Mouse (Mus musculus): Measurements from ENCODE around the gene Zfp276. TPM values are rescaled to one million over a fixed set of nuclear protein-coding genes. Genes with fewer than 3 reads are reported as not detected.

Zfp276 gene
- 12.0 and 14.9 TPM in 2 replicates for polyA plus RNA-seq (2012; rRNA removed)

GRCm38 (mm10) chr8:123254099-123254885 lies at the start of gene Zfp276, which contains the start of gene Vps9d1:
Gene Zfp276, plus strand, starts transcription at chr8:123254195.
Gene Vps9d1, minus strand, starts transcription at chr8:123254348.

GRCm38 (mm10) chr8:123212321-123213117 lies 41.5 kb upstream of the Zfp276 start, which contains the start of the genes Chmp1a and Spata33:
Gene Chmp1a, minus strand, starts transcription at chr8:123212763.
Gene Spata33, plus strand, starts transcription at chr8:123212832.

DNA sequence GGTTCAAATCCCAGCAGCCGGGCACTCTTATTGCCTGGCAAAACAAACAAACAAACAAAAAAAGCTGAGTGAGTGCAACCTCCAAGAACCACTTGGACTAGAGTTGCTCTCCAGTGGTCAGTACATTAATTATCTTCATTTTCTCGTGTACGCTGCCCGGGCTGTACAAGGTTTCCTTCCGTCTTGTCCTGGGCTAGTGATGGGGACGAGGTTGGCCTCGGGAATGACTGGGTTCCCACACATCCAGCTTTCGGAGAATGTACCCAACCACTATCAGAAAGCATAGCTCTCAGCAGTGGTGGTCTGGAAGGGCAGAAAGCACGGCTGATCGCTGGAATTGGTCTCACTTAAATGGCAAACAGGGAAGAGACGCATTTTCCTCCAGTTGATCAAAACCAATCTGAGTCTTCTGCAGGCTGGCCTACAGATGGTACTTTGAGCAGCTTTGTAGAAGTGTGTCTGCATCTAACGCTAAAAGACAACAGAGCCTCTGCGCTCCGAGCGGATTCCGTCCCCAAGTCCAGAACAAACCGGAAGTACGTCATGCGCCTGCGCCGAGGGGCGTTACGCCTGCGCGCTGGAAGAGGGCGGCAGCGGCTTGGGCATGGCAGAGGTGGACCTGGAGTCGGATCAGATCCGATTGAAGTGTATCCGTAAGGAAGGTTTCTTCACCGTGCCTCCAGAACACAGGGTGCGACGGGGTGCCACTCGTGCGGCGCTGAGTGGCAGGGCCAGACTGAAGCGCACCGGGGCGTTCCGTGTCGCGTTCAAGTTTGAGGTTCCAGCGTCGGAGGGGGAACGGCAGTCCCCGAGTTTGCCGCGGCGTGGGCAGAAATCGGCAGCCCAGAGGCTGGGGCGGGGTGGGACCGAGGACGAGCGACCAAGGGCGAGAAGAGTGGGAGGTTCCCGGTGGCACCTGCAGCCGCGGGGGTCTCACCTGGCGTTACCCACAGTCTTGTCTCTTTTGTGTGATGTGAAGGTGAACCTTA lies 29.4 kb upstream of the Zfp276 start, which contains the start of gene Cdk10:
Cdk10 (plus strand) TSS at position 565 of the 989 bp plus-strand sequence.

DNA sequence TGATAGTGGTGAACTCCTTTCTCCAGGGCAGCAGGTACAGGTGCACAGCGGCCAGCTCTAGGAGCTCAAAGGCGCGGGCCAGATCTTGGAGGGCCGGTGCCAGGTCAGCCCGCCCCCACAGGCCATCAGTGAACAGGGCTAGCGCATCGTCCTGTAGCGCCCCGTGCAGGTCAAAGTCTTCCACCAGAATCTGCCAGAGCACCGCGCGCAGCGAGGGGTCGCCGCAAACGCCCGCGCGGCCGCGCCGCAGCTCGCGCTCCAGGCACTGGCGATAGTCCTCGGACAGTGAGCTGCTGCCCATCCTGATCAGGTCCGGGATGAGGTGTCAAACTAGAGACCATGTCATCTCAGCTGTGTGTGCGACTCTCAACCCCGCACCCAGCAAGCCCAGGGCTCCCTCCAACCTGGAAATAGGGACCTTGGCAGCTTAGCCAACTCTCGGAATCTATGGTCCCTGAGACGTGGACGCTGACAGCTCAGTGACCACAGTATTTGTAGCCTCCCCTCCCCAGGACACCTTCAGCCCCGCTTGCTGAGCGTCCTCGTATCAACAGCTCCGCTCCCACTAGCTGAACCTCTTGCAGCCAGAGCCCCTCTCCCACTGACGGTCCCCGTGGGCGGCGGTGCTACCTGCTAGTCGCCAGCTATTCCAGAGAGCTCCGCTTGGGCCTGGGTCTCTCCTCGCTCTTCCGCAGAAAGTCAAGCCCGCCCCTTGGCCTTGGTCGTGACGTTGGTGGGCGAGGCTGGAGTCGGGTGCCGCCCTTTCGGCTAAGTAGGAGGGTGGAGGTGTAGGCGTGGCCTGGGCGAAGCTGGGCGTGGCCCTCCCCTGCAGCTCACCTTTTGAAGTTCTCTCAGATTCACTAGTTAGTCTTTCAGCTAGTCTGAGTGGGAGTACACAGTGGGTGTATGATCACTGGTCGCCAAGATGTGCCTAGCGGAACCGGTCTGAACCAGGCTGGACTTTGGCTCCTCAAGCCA lies 18.2 kb upstream of the Zfp276 start, which contains the start of gene Spata2l:
Spata2l (minus strand) TSS at position 714 of the 978 bp plus-strand sequence.

DNA sequence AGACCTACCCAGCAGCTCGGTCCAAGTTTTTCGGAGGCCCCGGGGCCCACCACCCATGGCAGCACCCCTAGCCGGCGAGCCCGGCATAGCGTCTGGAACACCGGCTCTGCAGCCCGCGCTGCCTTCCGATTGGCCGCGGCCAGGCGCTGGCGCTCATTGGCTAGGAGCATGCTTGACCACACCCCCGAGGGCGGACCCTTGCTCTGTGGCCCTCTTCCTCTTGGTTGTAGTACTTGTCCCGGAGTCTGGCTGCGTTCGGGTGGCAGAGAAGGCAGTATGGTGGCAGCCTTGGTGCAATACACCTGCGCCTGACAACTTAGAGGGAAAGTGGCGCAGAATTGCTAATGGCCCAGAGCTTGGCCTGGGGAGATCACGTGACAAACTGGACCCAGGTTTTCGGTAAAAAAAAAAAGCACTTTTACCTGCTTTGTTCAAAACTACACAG lies 64.5 kb downstream of the Zfp276 start, which contains the start of gene Fanca:
Fanca (minus strand) TSS at position 110 of the 445 bp plus-strand sequence.

Other genes starting within 250 kb of the Zfp276 start
- gene Ankrd11, start 211.9 kb upstream of the Zfp276 start, polyA plus RNA-seq (2012; rRNA removed) = 16.0 and 23.2 TPM in 2 replicates
- gene Spg7, start 191.3 kb upstream of the Zfp276 start, polyA plus RNA-seq (2012; rRNA removed) = 72.5 and 126 TPM in 2 replicates
- gene Rpl13, start 151.8 kb upstream of the Zfp276 start, polyA plus RNA-seq (2012; rRNA removed) = 1,173 and 2,683 TPM in 2 replicates
- 0.65 and 0.74 TPM in 2 replicates for gene Cpne7, start 136.8 kb upstream of the Zfp276 start, polyA plus RNA-seq (2012; rRNA removed)
- 0.33 and 2.9 TPM in 2 replicates for gene Sult5a1, start 95.9 kb upstream of the Zfp276 start, polyA plus RNA-seq (2012; rRNA removed)
- gene Dpep1, start 68.0 kb upstream of the Zfp276 start, polyA plus RNA-seq (2012; rRNA removed) = 7.0 and 7.4 TPM in 2 replicates
- gene Chmp1a, start 41.4 kb upstream of the Zfp276 start, polyA plus RNA-seq (2012; rRNA removed) = 64.7 and 76.1 TPM in 2 replicates
- gene Spata33, start 41.4 kb upstream of the Zfp276 start, polyA plus RNA-seq (2012; rRNA removed) = 0.19 and 0.96 TPM in 2 replicates
- gene Cdk10, start 29.4 kb upstream of the Zfp276 start, polyA plus RNA-seq (2012; rRNA removed) = 25.0 and 25.3 TPM in 2 replicates
- gene Spata2l, start 18.0 kb upstream of the Zfp276 start, polyA plus RNA-seq (2012; rRNA removed) = 4.4 and 7.0 TPM in 2 replicates
- gene Vps9d1, start 153 bp downstream of the Zfp276 start, polyA plus RNA-seq (2012; rRNA removed) = 42.1 and 58.2 TPM in 2 replicates
- gene Fanca, start 64.4 kb downstream of the Zfp276 start, polyA plus RNA-seq (2012; rRNA removed) = 5.6 and 11.0 TPM in 2 replicates
- gene Spire2, start 78.5 kb downstream of the Zfp276 start, polyA plus RNA-seq (2012; rRNA removed) = 26.4 and 34.4 TPM in 2 replicates
- gene Tcf25, start 119.6 kb downstream of the Zfp276 start, polyA plus RNA-seq (2012; rRNA removed) = 64.3 and 69.0 TPM in 2 replicates
- gene Mc1r, start 152.9 kb downstream of the Zfp276 start, polyA plus RNA-seq (2012; rRNA removed) = not detected in 2 replicates
- gene Tubb3, start 157.2 kb downstream of the Zfp276 start, polyA plus RNA-seq (2012; rRNA removed) = 7.0 and 9.8 TPM in 2 replicates
- 10.6 and 17.1 TPM in 2 replicates for gene Def8, start 169.3 kb downstream of the Zfp276 start, polyA plus RNA-seq (2012; rRNA removed)
- gene Afg3l1, start 223.7 kb downstream of the Zfp276 start, polyA plus RNA-seq (2012; rRNA removed) = 10.1 and 12.7 TPM in 2 replicates